Mouse (Mus musculus): ENCODE data around the gene Pwp1. TPM values are rescaled to one million over a fixed set of nuclear protein-coding genes. Genes with fewer than 3 reads are reported as not detected.
"Not testable (repeated sequence)": the region's sequence is repeated elsewhere in the genome, so short reads cannot be mapped to it uniquely, and the experiment has no call there.

The Pwp1 gene
- total RNA-seq (2021): 10 to 100 TPM; 16.1 TPM

GRCm38 (mm10) chr10:85829085-85829853 is at the start of gene Pwp1:
Gene Pwp1 (plus strand): TSS chr10:85829494.
- peak; percentile 24 to 38 for DNase-seq
- intact Hi-C loops (cut with DNase I): not testable (repeated sequence)

GRCm38 (mm10) chr10:85822143-85822696 is 7.1 kb upstream of the Pwp1 start:
- intact Hi-C loops (cut with DNase I); DNase-seq: not testable (repeated sequence)

- DNase-seq; intact Hi-C loops (cut with DNase I): not testable (repeated sequence)
These were observed 5.5 kb upstream of the Pwp1 start for GRCm38 (mm10) chr10:85823752-85824151.

DNA sequence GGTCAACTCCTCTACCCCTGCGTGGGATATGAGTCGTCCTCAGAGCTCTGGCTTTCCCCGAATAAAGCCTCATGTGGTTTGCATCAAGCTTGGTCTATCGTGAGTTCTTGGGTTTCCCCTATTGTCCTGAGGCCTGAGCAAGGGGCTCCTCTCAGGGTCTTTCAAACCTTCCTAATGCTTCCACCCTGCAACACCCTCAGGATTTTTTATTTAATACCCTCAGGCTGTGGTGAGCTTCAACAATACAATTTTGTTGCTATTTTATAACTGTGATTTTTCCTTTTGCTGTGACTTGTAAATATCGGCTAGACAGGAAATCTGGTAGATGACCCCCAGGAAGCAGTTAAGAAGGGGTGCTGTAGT is 591 bp upstream of the Pwp1 start:
- DNase-seq; intact Hi-C loops (cut with DNase I): not testable (repeated sequence)

DNA sequence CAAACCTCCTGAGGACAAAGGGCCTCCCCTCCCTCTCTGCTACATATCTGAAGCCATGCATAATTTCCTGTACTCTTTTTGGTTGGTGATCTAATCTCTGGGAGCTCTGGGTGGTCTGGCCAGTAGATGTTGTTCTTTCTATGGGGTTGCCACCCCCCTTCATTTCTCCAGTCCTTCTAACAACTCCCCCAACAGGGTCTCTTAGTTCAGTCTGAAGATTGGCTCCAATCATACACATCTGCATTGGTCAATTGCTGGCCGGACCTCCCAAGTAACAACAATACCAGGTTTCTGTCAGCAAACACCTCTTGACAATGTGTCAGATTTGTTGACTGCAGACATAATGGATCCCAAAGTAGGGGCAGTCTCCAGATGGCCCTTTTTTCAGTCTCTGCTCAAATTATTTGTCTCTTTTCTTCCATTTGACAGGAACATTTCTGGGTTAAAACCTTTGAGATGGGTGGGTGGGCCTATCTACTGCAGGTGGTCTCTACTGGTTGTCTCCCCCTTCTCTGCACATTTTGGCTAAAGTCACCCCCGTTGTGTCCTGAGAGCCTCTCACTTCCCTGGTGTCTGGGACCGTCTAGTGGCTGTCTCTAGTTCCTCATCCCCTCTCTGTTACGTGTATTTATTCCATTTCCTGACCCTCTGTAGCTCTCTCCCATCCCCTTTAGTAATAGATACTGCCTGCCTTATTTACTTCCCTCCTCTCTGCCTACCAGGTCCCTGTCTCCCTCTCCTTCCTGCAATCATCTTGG is 17.0 kb downstream of the Pwp1 start:
- intact Hi-C loops (cut with DNase I): no loop called here
- DNase-seq: no peak

DNA sequence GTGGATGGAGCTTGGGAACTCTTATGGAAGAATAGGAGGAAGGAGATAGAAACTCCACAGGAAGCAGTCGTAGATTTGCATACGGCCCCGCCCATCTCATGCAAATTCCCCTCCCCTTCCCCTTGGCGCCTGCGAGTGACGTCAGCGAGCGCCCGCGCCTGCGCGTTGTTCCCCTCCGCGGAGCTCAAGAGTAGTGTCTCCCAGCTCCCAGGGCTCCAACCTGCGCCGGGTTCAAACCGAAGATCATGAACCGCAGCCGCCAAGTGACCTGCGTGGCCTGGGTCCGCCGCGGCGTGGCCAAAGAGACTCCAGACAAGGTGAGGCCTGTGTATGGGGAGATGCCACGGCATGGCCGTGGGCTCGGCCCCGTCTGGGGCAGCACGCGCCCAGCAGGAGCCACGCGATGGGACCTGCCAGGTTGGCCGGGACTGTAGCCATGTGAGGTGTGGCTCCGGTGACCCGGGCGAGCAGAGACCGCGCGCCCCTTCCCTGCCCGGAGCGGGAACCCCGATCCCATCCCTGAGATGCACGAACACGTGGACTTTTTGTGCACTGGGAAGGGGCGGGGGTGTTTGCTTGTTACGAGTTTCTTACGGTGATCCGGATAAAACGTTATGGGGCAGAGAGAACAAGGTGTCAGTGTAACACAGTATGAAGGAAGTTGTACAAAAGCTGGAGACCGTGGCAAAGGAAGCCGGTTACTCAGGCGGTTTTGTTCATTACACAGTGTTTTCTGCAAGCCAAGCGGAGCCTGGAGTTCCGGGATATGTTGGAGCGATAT is 42.6 kb downstream of the Pwp1 start:
- intact Hi-C loops (cut with DNase I): loop anchor here (2.0 to 10.0 kb wide), 2 partner anchors 45 to 197 kb away; partner anchors contain the start of gene Prdm4
- DNase-seq: peak; percentile 92 to 95

DNA sequence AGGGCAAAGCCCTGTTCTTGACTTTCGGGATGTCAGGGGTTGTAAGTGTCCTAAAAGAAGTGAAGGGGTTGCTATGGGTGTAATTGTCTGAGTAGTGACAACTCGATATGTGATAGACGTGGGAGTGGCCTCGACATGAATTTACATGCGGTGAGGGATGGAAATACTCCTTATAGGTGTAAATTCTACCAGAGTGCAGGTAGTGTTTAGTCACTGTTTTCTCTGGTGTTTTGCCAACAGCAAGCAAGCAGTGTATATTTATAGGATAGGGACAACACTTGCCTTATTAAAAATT is 43.1 kb downstream of the Pwp1 start:
- intact Hi-C loops (cut with DNase I): loop anchor here (2.0 to 10.0 kb wide), 2 partner anchors 44 to 198 kb away; partner anchors contain the start of gene Prdm4
- DNase-seq: no peak

GRCm38 (mm10) chr10:85873861-85874544 is 44.7 kb downstream of the Pwp1 start:
- no peak for DNase-seq
- intact Hi-C loops (cut with DNase I): loop anchor here (2.0 to 10.0 kb wide), 2 partner anchors 43 to 199 kb away; partner anchors contain the start of gene Prdm4

GRCm38 (mm10) chr10:85875812-85876211 is 46.5 kb downstream of the Pwp1 start:
- no peak for DNase-seq
- intact Hi-C loops (cut with DNase I): loop anchor here (10.0 kb wide), 1 partner anchor 201 kb away; no protein-coding TSS in a partner anchor

DNA sequence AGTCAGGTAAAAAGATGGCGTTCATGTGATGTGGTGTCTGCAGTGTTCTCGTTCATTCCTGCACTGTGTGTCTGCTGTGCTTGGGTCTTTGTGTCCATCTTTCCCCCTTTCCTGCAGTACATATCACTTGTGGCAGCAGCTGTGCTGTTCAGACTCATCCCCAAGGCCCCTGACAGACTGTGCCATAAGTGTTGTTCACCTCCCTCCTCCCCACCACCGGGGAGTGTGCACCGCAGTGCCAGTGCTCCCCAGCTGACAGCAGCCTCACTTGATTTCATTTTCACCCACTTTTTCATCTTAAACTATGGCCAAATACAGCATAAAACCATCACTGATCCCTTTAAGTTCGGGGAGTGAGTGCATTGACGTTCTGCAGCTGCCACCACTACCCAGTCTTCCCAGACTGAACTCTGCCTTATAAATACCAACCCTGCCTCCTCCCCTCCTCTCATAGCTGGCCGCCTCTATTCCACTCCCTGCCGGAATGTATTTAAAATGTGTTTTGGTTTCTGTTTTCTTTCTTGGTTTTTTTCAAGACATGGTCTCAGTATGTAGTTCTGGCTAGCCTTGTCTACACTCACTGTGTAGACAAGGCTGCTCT is 50.7 kb downstream of the Pwp1 start:
- DNase-seq: no peak
- intact Hi-C loops (cut with DNase I): loop anchor here (10.0 kb wide), 1 partner anchor 205 kb away; no protein-coding TSS in a partner anchor

DNA sequence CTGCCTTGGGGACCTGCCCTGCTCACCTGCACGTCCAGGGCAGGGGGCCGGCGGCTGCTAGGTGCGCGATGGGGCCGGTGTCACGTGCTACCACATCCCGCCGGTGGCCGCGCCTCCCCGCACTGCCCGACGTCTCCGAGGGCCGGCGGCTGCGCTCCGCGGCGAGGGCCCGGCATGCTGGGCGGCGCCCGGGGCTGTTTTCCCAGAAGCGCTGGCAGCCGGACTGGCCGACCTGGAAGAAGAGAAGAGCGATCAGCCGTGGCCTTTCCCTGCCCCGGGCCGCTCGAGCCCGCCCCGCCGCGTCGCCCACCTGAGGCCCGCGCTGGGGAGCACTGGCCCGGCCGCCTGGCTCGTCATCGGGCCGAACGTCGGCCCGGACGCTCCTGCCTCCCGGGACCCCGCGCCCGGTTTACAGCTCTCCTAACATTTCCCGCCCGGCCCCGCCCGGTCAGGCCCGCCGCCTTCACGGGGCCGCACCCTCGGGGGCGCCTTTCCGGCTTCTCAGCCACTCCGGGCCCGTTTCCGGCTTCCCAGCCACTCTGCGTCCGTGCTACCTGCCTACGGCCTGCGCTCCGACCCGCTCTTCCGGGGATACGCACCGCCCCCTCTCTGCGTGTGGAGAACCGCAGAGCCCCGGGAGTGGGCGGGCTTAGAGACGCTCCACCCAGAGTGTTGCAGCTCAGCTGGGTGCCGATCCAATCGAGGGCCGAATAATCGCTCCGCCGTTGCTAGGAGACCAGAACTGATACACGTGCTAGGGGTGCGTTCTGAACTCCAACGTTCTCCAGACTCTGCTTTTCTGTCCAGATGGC is 87.4 kb downstream of the Pwp1 start, which contains the start of gene Prdm4:
Gene Prdm4, minus strand, starts transcription at position 645 of the 812 bp plus-strand sequence.
- DNase-seq: peak; percentile 97
- intact Hi-C loops (cut with DNase I): loop anchor here (2.0 to 10.0 kb wide), 3 partner anchors 41 to 788 kb away; partner anchors contain the start of genes Hsp90b1, Rtcb and Ttc41

GRCm38 (mm10) chr10:85927676-85928445 is 98.6 kb downstream of the Pwp1 start, which contains the start of gene Ascl4:
Gene Ascl4 (plus strand): TSS chr10:85927681.
- peak; percentile 5 to 19 for DNase-seq
- intact Hi-C loops (cut with DNase I): no loop called here

GRCm38 (mm10) chr10:85928499-85929207 is 99.4 kb downstream of the Pwp1 start:
- DNase-seq: peak; percentile 43 to 46
- intact Hi-C loops (cut with DNase I): no loop called here

DNA sequence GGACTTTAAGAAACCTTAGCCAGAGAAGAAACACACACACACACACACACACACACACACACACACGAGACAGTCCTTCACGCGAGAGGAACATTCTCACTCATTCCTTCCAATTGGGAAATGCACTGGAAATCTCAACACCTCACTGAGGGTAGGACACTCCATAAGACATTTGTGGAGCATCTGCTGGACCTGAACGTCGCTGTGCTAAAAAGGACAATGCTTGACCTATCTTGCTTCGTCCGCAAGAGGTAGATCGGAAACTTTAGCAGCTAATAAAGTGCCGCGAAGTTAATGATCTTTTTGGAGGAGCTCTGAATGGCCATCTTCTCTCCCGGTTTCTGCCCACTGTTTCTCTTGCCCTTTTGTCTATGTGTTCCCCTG is 99.9 kb downstream of the Pwp1 start:
- intact Hi-C loops (cut with DNase I): no loop called here
- no peak for DNase-seq

DNA sequence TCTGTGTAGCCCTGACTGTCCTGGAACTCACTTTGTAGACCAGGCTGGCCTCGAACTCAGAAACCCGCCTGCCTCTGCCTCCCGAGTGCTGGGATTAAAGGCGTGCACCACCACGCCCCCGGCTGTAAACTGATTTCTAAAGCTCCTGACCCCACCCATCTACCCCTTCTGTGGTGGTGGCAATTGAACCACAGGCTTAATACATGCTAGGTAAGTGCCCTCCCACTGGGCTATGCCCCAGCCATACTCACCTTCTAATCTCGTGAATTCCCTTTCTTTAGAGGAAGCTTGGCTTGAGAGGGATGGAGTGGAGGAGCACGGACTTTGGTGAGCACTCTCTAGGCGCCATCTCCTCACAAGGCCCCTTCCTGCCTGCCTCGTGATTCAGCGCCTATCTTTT is 100.7 kb downstream of the Pwp1 start:
- intact Hi-C loops (cut with DNase I): no loop called here
- no peak for DNase-seq

DNA sequence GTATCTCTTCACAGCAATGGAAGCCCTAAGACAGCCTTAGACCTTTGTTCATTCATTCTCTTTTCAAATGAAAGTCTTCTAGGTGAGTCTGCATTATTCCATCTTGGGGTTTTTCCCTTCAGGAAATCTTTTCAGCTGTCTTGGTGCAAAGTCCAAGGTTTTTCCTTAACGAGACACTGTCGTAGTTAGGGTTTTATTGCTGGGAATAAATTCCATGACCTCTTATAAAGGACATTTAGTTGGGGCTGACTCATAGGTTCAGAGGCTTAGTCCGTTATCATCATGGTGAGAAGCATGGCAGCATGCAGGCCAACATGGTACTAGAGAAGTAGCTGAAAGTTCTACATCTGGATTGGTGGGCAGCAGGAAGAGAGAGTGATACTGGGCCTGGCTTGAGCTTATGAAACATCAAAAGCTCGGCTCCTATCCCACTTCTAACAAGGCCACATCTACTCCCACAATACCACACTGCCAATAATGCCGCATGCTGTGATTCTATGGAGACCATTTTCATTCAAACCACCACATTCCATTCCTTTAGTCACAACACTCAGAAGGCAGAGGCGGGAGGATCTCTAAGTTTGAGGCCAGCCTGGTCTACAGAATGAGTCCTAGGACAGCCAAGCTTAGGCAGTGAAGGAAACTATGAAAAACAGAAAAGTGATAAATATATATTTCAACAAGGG is 107.1 kb downstream of the Pwp1 start:
- intact Hi-C loops (cut with DNase I): no loop called here
- DNase-seq: no peak

All from heart, postnatal 10 days (tissue).